ENCODE assay signal across 30 mouse cellular contexts in genomic region chr1:68054715-68055114, GRCm38 (mm10).
"Had no signal": no experiment of that assay in that cellular context is flagged by ENCODE, and none has a peak within 500 bp of the region (broad histone marks: within the 10 kb centered on the region; RNA-seq: fewer than 3 reads in every experiment).

No protein-coding gene starts in this region.

- DNase-seq: gastrocnemius, postnatal 10 days; gastrocnemius, postnatal 25 days; heart, adult 18-20 months; heart, postnatal 10 days; heart, postnatal 4 days; kidney, adult 18-20 months; kidney, adult 9 months; kidney, postnatal 14 days; kidney, postnatal 36 days; layer of hippocampus, adult 9-11 months; layer of hippocampus, postnatal 36 days; liver; liver, embryonic 13.5 days; liver, postnatal 0 days had no signal

- H3K27ac ChIP-seq: heart, embryonic 10.5 days; hindbrain, embryonic 10.5 days; hindbrain, embryonic 12.5 days; hindbrain, embryonic 14.5 days; intestine, embryonic 15.5 days; kidney, embryonic 15.5 days; kidney, postnatal 0 days; left cerebral cortex, adult 2 months; limb, embryonic 10.5 days; limb, embryonic 12.5 days; liver, embryonic 13.5 days; liver, embryonic 15.5 days had no signal

- H3K4me2 ChIP-seq: heart, embryonic 12.5 days; hindbrain, embryonic 12.5 days; hindbrain, embryonic 14.5 days; intestine, embryonic 15.5 days; kidney, embryonic 15.5 days; limb, embryonic 12.5 days; liver, embryonic 11.5 days; liver, embryonic 13.5 days; liver, embryonic 15.5 days had no signal

- H3K36me3 ChIP-seq: heart, embryonic 10.5 days; heart, embryonic 12.5 days; hindbrain, embryonic 10.5 days; hindbrain, embryonic 12.5 days; intestine, embryonic 15.5 days; kidney, embryonic 15.5 days; limb, embryonic 10.5 days; limb, embryonic 12.5 days; liver, embryonic 13.5 days; liver, embryonic 15.5 days had no signal

- H3K9ac ChIP-seq: heart, embryonic 12.5 days; hindbrain, embryonic 12.5 days; hindbrain, embryonic 14.5 days; intestine, embryonic 15.5 days; kidney, embryonic 15.5 days; limb, embryonic 12.5 days; liver, embryonic 13.5 days; liver, embryonic 15.5 days; liver, postnatal 0 days had no signal

- H3K4me1 ChIP-seq: heart, embryonic 10.5 days; heart, embryonic 12.5 days; hindbrain, embryonic 10.5 days; hindbrain, embryonic 12.5 days; intestine, embryonic 15.5 days; kidney, embryonic 15.5 days; limb, embryonic 10.5 days; liver, embryonic 13.5 days; liver, embryonic 15.5 days had no signal

- H3K27me3 ChIP-seq: heart, embryonic 12.5 days; hindbrain, embryonic 12.5 days; intestine, embryonic 15.5 days; kidney, embryonic 15.5 days; limb, embryonic 12.5 days; liver, embryonic 13.5 days; liver, embryonic 15.5 days had no signal

- H3K9me3 ChIP-seq: heart, embryonic 10.5 days; heart, embryonic 12.5 days; hindbrain, embryonic 10.5 days; hindbrain, embryonic 12.5 days; intestine, embryonic 15.5 days; kidney, embryonic 15.5 days; limb, embryonic 10.5 days; limb, embryonic 12.5 days; liver, embryonic 13.5 days; liver, embryonic 15.5 days had no signal

- H3K4me3 ChIP-seq: heart, embryonic 10.5 days; heart, embryonic 12.5 days; hindbrain, embryonic 10.5 days; hindbrain, embryonic 12.5 days; intestine, embryonic 15.5 days; kidney, embryonic 15.5 days; left cerebral cortex, adult 2 months; limb, embryonic 10.5 days; limb, embryonic 12.5 days; liver, embryonic 13.5 days; liver, embryonic 15.5 days had no signal

- ATAC-seq: hindbrain, embryonic 16.5 days; inflammation-experienced regulatory T-cells, adult 6 months; intestine, embryonic 15.5 days; intestine, postnatal 0 days; liver, postnatal 0 days had no signal
